Mouse (Mus musculus) intestine, embryonic 14.5 days (tissue): ENCODE results near the gene Stt3b. TPM values are rescaled to one million over a fixed set of nuclear protein-coding genes. Genes with fewer than 3 reads are reported as not detected.
A peak's percentile ranks its signal among the peaks of the same experiment; 100 is the strongest.

ENCODE experiments used
- ATAC-seq: fragments of 200-750 bp; cut with Nextera tagmentation; replicated peaks from 2 replicates; pipeline ENCODE4 v1.8.0; 2017; ENCODE audit warnings: low read depth, moderate number of reproducible peaks, moderate TSS enrichment, moderate library complexity; ENCODE audit not compliant: low FRiP score, low TSS enrichment
- DNase-seq: peaks from one replicate; pipeline ENCODE4 v3.0.0-alpha.2; 2018; ENCODE audit warnings: low spot score
- H3K27ac ChIP-seq: fragments of 300-500 bp; sonication (generic); 2 replicates; pipeline ENCODE4 v1.5.1; 2014; ENCODE audit warnings: low read depth, mild to moderate bottlenecking, control low read depth
- H3K27me3 ChIP-seq: fragments of 300-500 bp; sonication (generic); replicated peaks from 2 replicates; pipeline ENCODE4 v1.6.1; 2014; ENCODE audit warnings: low read length, control low read depth; ENCODE audit not compliant: control insufficient read depth, insufficient read depth
- H3K36me3 ChIP-seq: fragments of 300-500 bp; sonication (generic); 2 replicates; pipeline ENCODE4 v1.6.1; 2014; ENCODE audit warnings: low read length, control low read depth; ENCODE audit not compliant: control insufficient read depth, insufficient read depth
- H3K4me1 ChIP-seq: fragments of 300-500 bp; sonication (generic); replicated peaks from 2 replicates; pipeline ENCODE4 v1.6.1; 2014; ENCODE audit warnings: low read length, control low read depth, mixed read lengths; ENCODE audit not compliant: control insufficient read depth, insufficient read depth
- H3K4me2 ChIP-seq: fragments of 300-500 bp; sonication (generic); 2 replicates; pipeline ENCODE4 v1.6.1; 2014; ENCODE audit warnings: low read length
- H3K4me3 ChIP-seq: fragments of 300-500 bp; sonication (generic); 2 replicates; pipeline ENCODE4 v1.5.1; 2014; ENCODE audit warnings: low read depth, low read length, control low read depth, mixed read lengths
- H3K9ac ChIP-seq: fragments of 300-500 bp; sonication (generic); 2 replicates; pipeline ENCODE4 v1.6.1; 2014; ENCODE audit warnings: mild to moderate bottlenecking, low read length
- H3K9me3 ChIP-seq: fragments of 300-500 bp; sonication (generic); 2 replicates; pipeline ENCODE4 v1.6.1; 2016; ENCODE audit warnings: low read length, control low read depth; ENCODE audit not compliant: control insufficient read depth
- WGBS: fragments of 180-500 bp; shearing (Covaris S2); extraction: QIAGEN DNeasy Blood & Tissue Kit; methylation state at CpG from one replicate; pipeline ENCODE4 v1.1.7; 2014; 5-methylcytosine and 5-hydroxymethylcytosine counted together
- polyA plus RNA-seq: library from polyadenylated mRNA; unstranded; fragments of >200 nt; fragmentation: Nextera tagmentation; extraction: Ambion mirVana; gene quantifications from 2 replicates; pipeline ENCODE4 v1.2.1, GENCODE M21; 2014

Gene Stt3b
- polyA plus RNA-seq, 1 experiment from 2014 or later = 135 TPM

GRCm38 (mm10) chr9:115224744-115225354, 85.4 kb downstream of the Stt3b start:
- Histone ChIP-seq H3K27ac (no peak overlapping the region), H3K9ac (no peak overlapping the region), H3K4me2 (no peak overlapping the region), H3K27me3 (no peaks in the 10 kb centered on the region), H3K36me3 (no peaks in the 10 kb centered on the region), H3K4me1 (no peaks in the 10 kb centered on the region), H3K9me3 (no peaks in the 10 kb centered on the region), H3K4me3 (no peak overlapping the region)
- 72% methylated on average over 7 of the region's 7 CpGs for WGBS
- DNase-seq (no peak), ATAC-seq (no peak)

GRCm38 (mm10) chr9:115221265-115221664, 89.0 kb downstream of the Stt3b start:
- WGBS = 95% methylated on average over 7 of the region's 7 CpGs
- ATAC-seq = no peak
- no peaks in the 10 kb centered on the region for H3K4me1 ChIP-seq

GRCm38 (mm10) chr9:115220466-115220865, 89.8 kb downstream of the Stt3b start:
- H3K9me3 ChIP-seq = 0 out of 2 replicates have a peak, but pooled peaks cover 2% of the 10 kb centered on the region
- H3K27ac ChIP-seq = no peak overlapping the region
- WGBS = 80% methylated on average over 7 of the region's 7 CpGs
- H3K4me1 ChIP-seq = peaks cover 6% of the 10 kb centered on the region; the same call in 1 of the 2 replicates
- no peak overlapping the region for H3K9ac ChIP-seq
- no peak overlapping the region for H3K4me3 ChIP-seq
- H3K27me3 ChIP-seq = no peaks in the 10 kb centered on the region
- no peak overlapping the region for H3K4me2 ChIP-seq
- no peak for DNase-seq
- no peak for ATAC-seq
- H3K36me3 ChIP-seq = no peaks in the 10 kb centered on the region

More at GRCm38 (mm10) chr9:115221265-115221664, 89.0 kb downstream of the Stt3b start:
- Histone ChIP-seq H3K4me2 (no peak overlapping the region), H3K27ac (no peak overlapping the region), H3K36me3 (no peaks in the 10 kb centered on the region), H3K4me3 (no peak overlapping the region), H3K9ac (no peak overlapping the region), H3K9me3 (0 out of 2 replicates have a peak, but pooled peaks cover 2% of the 10 kb centered on the region), H3K27me3 (no peaks in the 10 kb centered on the region)
- no peak for DNase-seq

GRCm38 (mm10) chr9:115217984-115218383, 92.2 kb downstream of the Stt3b start:
- ATAC-seq (0 out of 2 replicates have a peak, but pooled peaks have one; percentile 45), DNase-seq (peak; percentile 57)
- no peaks in the 10 kb centered on the region for H3K27me3 ChIP-seq
- no peaks in the 10 kb centered on the region for H3K36me3 ChIP-seq
- H3K4me3 ChIP-seq = no peak overlapping the region
- WGBS = 20% methylated on average over 9 of the region's 9 CpGs
- no peak overlapping the region for H3K9ac ChIP-seq
- peaks cover 6% of the 10 kb centered on the region; the same call in 1 of the 2 replicates for H3K9me3 ChIP-seq
- no peak overlapping the region for H3K4me2 ChIP-seq
- H3K27ac ChIP-seq = no peak overlapping the region
- H3K4me1 ChIP-seq = peaks cover 14% of the 10 kb centered on the region; the same call in 1 of the 2 replicates

GRCm38 (mm10) chr9:115215830-115216701, 94.2 kb downstream of the Stt3b start:
- DNase-seq (peak; percentile 75), ATAC-seq (peak; percentile 74)
- 33% methylated on average over 21 of the region's 21 CpGs for WGBS
- no peak overlapping the region for H3K4me3 ChIP-seq
- H3K27ac ChIP-seq = no peak overlapping the region
- no peak overlapping the region for H3K9ac ChIP-seq
- peaks cover 6% of the 10 kb centered on the region; the same call in 1 of the 2 replicates for H3K9me3 ChIP-seq
- H3K27me3 ChIP-seq = no peaks in the 10 kb centered on the region
- H3K36me3 ChIP-seq = no peaks in the 10 kb centered on the region
- H3K4me1 ChIP-seq = peaks cover 14% of the 10 kb centered on the region; the same call in 1 of the 2 replicates
- peak overlapping the region; percentile 20; the same call in 1 of the 2 replicates for H3K4me2 ChIP-seq

GRCm38 (mm10) chr9:115214572-115215571, 95.3 kb downstream of the Stt3b start:
- Histone ChIP-seq H3K9me3 (peaks cover 6% of the 10 kb centered on the region; the same call in 1 of the 2 replicates), H3K9ac (no peak overlapping the region), H3K4me2 (no peak overlapping the region), H3K27me3 (no peaks in the 10 kb centered on the region), H3K4me1 (peaks cover 14% of the 10 kb centered on the region; the same call in 1 of the 2 replicates), H3K27ac (no peak overlapping the region), H3K36me3 (no peaks in the 10 kb centered on the region), H3K4me3 (no peak overlapping the region)
- no peak for ATAC-seq
- WGBS = 19% methylated on average over 7 of the region's 7 CpGs
- no peak for DNase-seq

GRCm38 (mm10) chr9:115213755-115214264, 96.4 kb downstream of the Stt3b start:
- H3K27ac ChIP-seq = no peak overlapping the region

More at GRCm38 (mm10) chr9:115213755-115214264, 96.4 kb downstream of the Stt3b start:
- ATAC-seq (no peak), DNase-seq (no peak)
- H3K4me1 ChIP-seq = peaks cover 14% of the 10 kb centered on the region; the same call in 1 of the 2 replicates
- no peak overlapping the region for H3K9ac ChIP-seq
- no peak overlapping the region for H3K4me2 ChIP-seq
- peaks cover 5% of the 10 kb centered on the region; the same call in 1 of the 2 replicates for H3K9me3 ChIP-seq
- H3K27me3 ChIP-seq = no peaks in the 10 kb centered on the region
- 87% methylated on average over 5 of the region's 5 CpGs for WGBS
- no peaks in the 10 kb centered on the region for H3K36me3 ChIP-seq
- H3K4me3 ChIP-seq = no peak overlapping the region
